Mouse (Mus musculus): ENCODE data around the gene Snx8.

GRCm38 (mm10) chr5:140342880-140343279 is 46.2 kb downstream of the Snx8 start:
- TF ChIP-seq CTCF (IDR thresholded peaks at IDR 0.05; ENCODE audit: low read depth, low read length) (no peak), POLR2A (IDR thresholded peaks at IDR 0.05; ENCODE audit: borderline replicate concordance, low read depth, low read length) (no peak)

All from bone marrow macrophage, adult 2 months (primary cell).